Mouse (Mus musculus): Measurements from ENCODE around the gene Ctnnd1. TPM values are rescaled to one million over a fixed set of nuclear protein-coding genes. Genes with fewer than 3 reads are reported as not detected.

Gene Ctnnd1
- total and polyA plus RNA-seq, 3 experiments: 11.5 to 31.6 TPM; not detected in 1

GRCm38 (mm10) chr2:84658806-84659205 lies 8.2 kb upstream of the Ctnnd1 start, which contains the start of gene Btbd18:
TSS of gene Btbd18 (plus strand) at chr2:84659079.
- Histone ChIP-seq H3K4me1 (ENCODE audit: control insufficient read depth in 1 of 2, insufficient read depth in 2 of 2, low read length in 2 of 2) (no peaks in the 10 kb centered on the region; a peak in 1 of 4 replicates), H3K27ac (ENCODE audit: control insufficient read depth, low read depth, low read length) (no peak within 1 kb of the TSS), H3K4me3 (ENCODE audit: control insufficient read depth in 1 of 2, insufficient read depth in 1 of 2, low read depth in 2 of 2, low read length in 2 of 2) (no peak within 1 kb of the TSS), H3K9ac (ENCODE audit: control insufficient read depth, low read depth, low read length, poor library complexity, severe bottlenecking) (no peak within 1 kb of the TSS), H3K9me3 (replicated peaks; ENCODE audit: insufficient read depth, low read length) (no peaks in the 10 kb centered on the region), H3K79me2 (ENCODE audit: control insufficient read depth, insufficient read depth, low read length, poor library complexity) (no peaks in the 10 kb centered on the region), H3K36me3 (ENCODE audit: control insufficient read depth in 1 of 2, insufficient read depth in 2 of 2, low read length in 2 of 2) (no peaks in the 10 kb centered on the region), H3K27me3 (ENCODE audit: control insufficient read depth in 1 of 2, insufficient read depth in 2 of 2, low read length in 2 of 2) (no peaks in the 10 kb centered on the region)
- no peak for DNase-seq (ENCODE audit: low read depth, low spot score)
- no peak for TF ChIP-seq ETS1 (IDR thresholded peaks at IDR 0.05; ENCODE audit: low read depth, low read length)
- TF ChIP-seq ZMIZ1 (IDR thresholded peaks at IDR 0.05; ENCODE audit: low read depth, low read length): no peak
- no peak for TF ChIP-seq E2F4 (IDR thresholded peaks at IDR 0.05; ENCODE audit: borderline replicate concordance, low read depth, low read length)
- TF ChIP-seq JUND (IDR thresholded peaks at IDR 0.05; ENCODE audit: low read depth, low read length): no peak
- TF ChIP-seq GABPA (IDR thresholded peaks at IDR 0.05; ENCODE audit: low read depth, low read length): no peak
- no peak for TF ChIP-seq ZKSCAN1 (IDR thresholded peaks at IDR 0.05; ENCODE audit: low read depth, low read length)
- TF ChIP-seq EP300 (IDR thresholded peaks at IDR 0.05; ENCODE audit: low read depth in 1 of 2, low read length in 2 of 2): no peak
- TF ChIP-seq TBP (IDR thresholded peaks at IDR 0.05; ENCODE audit: low read depth, low read length): no peak
- TF ChIP-seq NRF1 (IDR thresholded peaks at IDR 0.05; ENCODE audit: insufficient read depth, low read depth, low read length, poor library complexity, severe bottlenecking): no peak
- TF ChIP-seq MYC (IDR thresholded peaks at IDR 0.05; ENCODE audit: low read depth, low read length): no peak
- TF ChIP-seq CHD2 (IDR thresholded peaks at IDR 0.05; ENCODE audit: low read length): no peak
- no peak for TF ChIP-seq POLR2AphosphoS5 (IDR thresholded peaks at IDR 0.05; ENCODE audit: borderline replicate concordance, low read depth, low read length)

GRCm38 (mm10) chr2:84655864-84656263 lies 5.3 kb upstream of the Ctnnd1 start:
- no peaks in the 10 kb centered on the region for H3K27me3 ChIP-seq (ENCODE audit: control insufficient read depth in 1 of 2, insufficient read depth in 2 of 2, low read length in 2 of 2)
- no peak overlapping the region for H3K27ac ChIP-seq (ENCODE audit: control insufficient read depth, low read depth, low read length)
- no peak overlapping the region for H3K4me3 ChIP-seq (ENCODE audit: control insufficient read depth in 1 of 2, insufficient read depth in 1 of 2, low read depth in 2 of 2, low read length in 2 of 2)
- H3K36me3 ChIP-seq (ENCODE audit: control insufficient read depth in 1 of 2, insufficient read depth in 2 of 2, low read length in 2 of 2): 0 out of 4 replicates have a peak, but pooled peaks cover 0 to 2% of the 10 kb centered on the region in 2 experiments
- no peaks in the 10 kb centered on the region for H3K9me3 ChIP-seq (replicated peaks; ENCODE audit: insufficient read depth, low read length)
- peak; percentile 62 for DNase-seq (ENCODE audit: low read depth, low spot score)
- no peak overlapping the region for H3K9ac ChIP-seq (ENCODE audit: control insufficient read depth, low read depth, low read length, poor library complexity, severe bottlenecking)
- no peaks in the 10 kb centered on the region for H3K79me2 ChIP-seq (ENCODE audit: control insufficient read depth, insufficient read depth, low read length, poor library complexity)
- no peaks in the 10 kb centered on the region; a peak in 1 of 4 replicates for H3K4me1 ChIP-seq (ENCODE audit: control insufficient read depth in 1 of 2, insufficient read depth in 2 of 2, low read length in 2 of 2)
- TF ChIP-seq MAZ (IDR thresholded peaks at IDR 0.05; ENCODE audit: low read depth, low read length): no peak
- TF ChIP-seq GATA1 (IDR thresholded peaks at IDR 0.05; ENCODE audit: low read depth, low read length): 0 out of 2 replicates have a peak, but pooled peaks have one; percentile 12
- TF ChIP-seq RAD21 (IDR thresholded peaks at IDR 0.05; ENCODE audit: low read depth, low read length): no peak
- no peak for TF ChIP-seq KAT2A (conservative IDR thresholded peaks at IDR 0.05; ENCODE audit: low read depth, low read length)
- TF ChIP-seq HCFC1 (IDR thresholded peaks at IDR 0.05; ENCODE audit: low read depth, low read length): no peak
- TF ChIP-seq ZMIZ1 (IDR thresholded peaks at IDR 0.05; ENCODE audit: low read depth, low read length): no peak
- TF ChIP-seq JUND (IDR thresholded peaks at IDR 0.05; ENCODE audit: low read depth, low read length): no peak
- TF ChIP-seq E2F4 (IDR thresholded peaks at IDR 0.05; ENCODE audit: borderline replicate concordance, low read depth, low read length): no peak
- TF ChIP-seq ETS1 (IDR thresholded peaks at IDR 0.05; ENCODE audit: low read depth, low read length): 0 out of 2 replicates have a peak, but pooled peaks have one; percentile 18
- TF ChIP-seq NELFE (IDR thresholded peaks at IDR 0.05; ENCODE audit: low read depth, low read length): no peak
- no peak for TF ChIP-seq USF1 (IDR thresholded peaks at IDR 0.05; ENCODE audit: low read depth, low read length)
- TF ChIP-seq TBP (IDR thresholded peaks at IDR 0.05; ENCODE audit: low read depth, low read length): no peak
- peak in 1 of 2 experiments; percentile 13; a peak in 2 of 4 replicates for TF ChIP-seq EP300 (IDR thresholded peaks at IDR 0.05; ENCODE audit: low read depth in 1 of 2, low read length in 2 of 2)
- no peak for TF ChIP-seq MYB (IDR thresholded peaks at IDR 0.05; ENCODE audit: low read depth, low read length)
- no peak for TF ChIP-seq ZKSCAN1 (IDR thresholded peaks at IDR 0.05; ENCODE audit: low read depth, low read length)
- no peak for TF ChIP-seq POLR2AphosphoS5 (IDR thresholded peaks at IDR 0.05; ENCODE audit: borderline replicate concordance, low read depth, low read length)
- no peak for TF ChIP-seq POLR2AphosphoS2 (IDR thresholded peaks at IDR 0.05; ENCODE audit: low read length)
- no peak for TF ChIP-seq GABPA (IDR thresholded peaks at IDR 0.05; ENCODE audit: low read depth, low read length)
- no peak for TF ChIP-seq USF2 (IDR thresholded peaks at IDR 0.05; ENCODE audit: borderline replicate concordance in 1 of 2, insufficient read depth in 1 of 2, low read depth in 1 of 2, low read length in 2 of 2)
- no peak for TF ChIP-seq CTCF (IDR thresholded peaks at IDR 0.05 in 2 of 3, conservative IDR thresholded peaks at IDR 0.05 in 1 of 3; ENCODE audit: control insufficient read depth in 1 of 3, insufficient read depth in 1 of 3, low read depth in 2 of 3, low read length in 3 of 3, poor library complexity in 1 of 3, severe bottlenecking in 1 of 3)
- 0 out of 2 replicates have a peak, but pooled peaks have one; percentile 7 for TF ChIP-seq TCF12 (IDR thresholded peaks at IDR 0.05; ENCODE audit: low read depth, low read length)
- no peak for TF ChIP-seq POLR2A (IDR thresholded peaks at IDR 0.05; ENCODE audit: control insufficient read depth in 1 of 2, insufficient read depth in 1 of 2, low read depth in 1 of 2, low read length in 2 of 2, poor library complexity in 1 of 2)
- no peak for TF ChIP-seq MAFK (IDR thresholded peaks at IDR 0.05; ENCODE audit: borderline replicate concordance, low read depth, low read length)
- peak; percentile 77 for TF ChIP-seq ZNF384 (IDR thresholded peaks at IDR 0.05; ENCODE audit: low read depth, low read length)
- no peak for TF ChIP-seq BHLHE40 (IDR thresholded peaks at IDR 0.05; ENCODE audit: borderline replicate concordance, low read depth, low read length)
- no peak for TF ChIP-seq SMC3 (IDR thresholded peaks at IDR 0.05; ENCODE audit: low read depth, low read length)
- TF ChIP-seq TAL1 (IDR thresholded peaks at IDR 0.05; ENCODE audit: low read length): no peak
